Mouse (Mus musculus): ENCODE measurements at regions not wholly inside any gene's neighbourhood (a gene's known extent, or its start where the extent isn't known, plus 50 kb on each side); places are given as distances from the start of the nearest gene placed in this dataset.

DNA sequence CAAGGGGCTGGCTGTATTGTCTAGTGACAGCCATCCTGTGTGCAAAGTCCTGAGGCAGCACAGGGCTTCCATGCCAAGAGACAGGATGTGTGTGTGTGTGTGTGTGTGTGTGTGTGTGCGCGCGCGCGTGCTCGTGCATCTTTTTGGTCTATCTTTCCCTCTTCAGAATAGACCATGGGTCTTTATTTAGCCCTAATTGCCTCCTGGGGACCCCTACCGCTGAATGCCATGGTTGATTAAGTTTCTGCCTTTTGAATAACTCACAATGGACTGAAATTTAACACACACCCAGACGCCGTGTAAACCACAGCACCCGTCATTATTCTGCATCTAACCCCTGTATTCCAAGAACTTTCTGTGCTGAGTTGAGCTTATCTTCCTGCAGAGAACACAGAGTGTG lies 435.2 kb upstream of the Kcnab2 start:
- WGBS = 86% methylated on average over 10 of the region's 10 CpGs
- no peak overlapping the region for H3K4me3 ChIP-seq (ENCODE audit: low read depth, low read length)
- H3K36me3 ChIP-seq (ENCODE audit: insufficient read depth) = no peaks in the 10 kb centered on the region
- TF ChIP-seq CTCF (IDR thresholded peaks at IDR 0.05; ENCODE audit: low read depth) = no peak
- H3K27me3 ChIP-seq (ENCODE audit: insufficient read depth, low read length) = no peaks in the 10 kb centered on the region
- DNase-seq (no peak), ATAC-seq (ENCODE audit: insufficient read depth) (no peak)
- no peak overlapping the region for H3K4me2 ChIP-seq
- H3K27ac ChIP-seq (ENCODE audit: low read depth) = no peak overlapping the region
- no peak overlapping the region for H3K9ac ChIP-seq
- no peaks in the 10 kb centered on the region for H3K9me3 ChIP-seq (ENCODE audit: low read depth, low read length)
- no peaks in the 10 kb centered on the region for H3K4me1 ChIP-seq (ENCODE audit: insufficient read depth)

GRCm38 (mm10) chr4:152908235-152908634 lies 430.6 kb upstream of the Kcnab2 start:
- Histone ChIP-seq H3K27ac (ENCODE audit: low read depth) (no peak overlapping the region), H3K4me2 (no peak overlapping the region), H3K4me1 (ENCODE audit: insufficient read depth) (no peaks in the 10 kb centered on the region), H3K36me3 (ENCODE audit: insufficient read depth) (no peaks in the 10 kb centered on the region), H3K4me3 (ENCODE audit: low read depth, low read length) (no peak overlapping the region), H3K9ac (no peak overlapping the region), H3K9me3 (ENCODE audit: low read depth, low read length) (no peaks in the 10 kb centered on the region), H3K27me3 (ENCODE audit: insufficient read depth, low read length) (no peaks in the 10 kb centered on the region)
- DNase-seq = peak; percentile 35
- ATAC-seq (ENCODE audit: insufficient read depth) = peak; percentile 49; the same call in 1 of the 2 replicates
- WGBS = 55% methylated on average over 5 of the region's 5 CpGs
- no peak for TF ChIP-seq CTCF (IDR thresholded peaks at IDR 0.05; ENCODE audit: low read depth)

DNA sequence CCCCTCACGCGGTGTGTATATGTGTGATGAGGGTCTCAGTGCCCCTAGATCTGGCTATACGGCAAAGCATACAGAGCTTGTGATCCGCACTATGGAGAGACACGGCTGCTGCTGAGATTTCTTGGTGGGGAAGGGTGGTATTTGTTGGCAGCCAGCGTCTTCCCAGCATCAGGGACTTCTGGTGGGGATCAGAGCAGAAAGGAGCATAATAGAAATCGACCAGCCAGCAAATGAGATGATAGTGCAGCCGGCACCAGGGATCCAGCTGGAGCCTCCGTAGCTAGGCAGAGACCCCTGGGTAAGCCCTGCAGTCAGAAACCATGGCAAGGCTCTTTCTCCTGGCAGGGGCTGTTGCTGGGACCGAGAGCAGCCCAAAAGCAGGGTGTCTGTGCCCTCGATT lies 425.2 kb upstream of the Kcnab2 start:
- no peak for TF ChIP-seq CTCF (IDR thresholded peaks at IDR 0.05; ENCODE audit: low read depth)
- no peaks in the 10 kb centered on the region for H3K27me3 ChIP-seq (ENCODE audit: insufficient read depth, low read length)
- no peak overlapping the region for H3K4me3 ChIP-seq (ENCODE audit: low read depth, low read length)
- H3K9ac ChIP-seq = no peak overlapping the region
- WGBS = 78% methylated on average over 11 of the region's 11 CpGs
- no peak for DNase-seq
- H3K9me3 ChIP-seq (ENCODE audit: low read depth, low read length) = no peaks in the 10 kb centered on the region
- H3K4me2 ChIP-seq = no peak overlapping the region
- H3K4me1 ChIP-seq (ENCODE audit: insufficient read depth) = no peaks in the 10 kb centered on the region
- H3K27ac ChIP-seq (ENCODE audit: low read depth) = no peak overlapping the region
- no peak for ATAC-seq (ENCODE audit: insufficient read depth)
- no peaks in the 10 kb centered on the region for H3K36me3 ChIP-seq (ENCODE audit: insufficient read depth)

DNA sequence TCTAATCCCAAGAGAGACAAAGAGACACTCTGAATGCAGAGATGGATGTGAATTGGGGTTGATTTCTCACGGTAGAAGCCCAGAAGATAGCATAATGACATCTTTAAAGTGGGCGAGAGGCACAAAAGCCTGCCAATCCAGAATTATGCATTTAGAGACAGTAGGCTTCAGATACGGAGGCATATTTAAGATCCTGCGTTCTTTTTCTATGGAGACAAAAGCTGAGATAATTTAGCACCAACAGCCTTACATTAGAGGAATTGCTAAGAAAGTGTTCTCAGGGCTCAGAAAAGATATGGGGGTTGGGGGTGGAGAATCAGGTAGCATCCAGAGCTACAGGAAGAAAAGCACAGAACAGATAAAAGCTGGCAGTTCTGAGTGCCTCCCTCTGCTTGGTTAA lies 422.4 kb upstream of the Kcnab2 start:
- no peaks in the 10 kb centered on the region for H3K4me1 ChIP-seq (ENCODE audit: insufficient read depth)
- 81% methylated on average over 4 of the region's 4 CpGs for WGBS
- no peak overlapping the region for H3K27ac ChIP-seq (ENCODE audit: low read depth)
- no peaks in the 10 kb centered on the region for H3K9me3 ChIP-seq (ENCODE audit: low read depth, low read length)
- H3K4me2 ChIP-seq = no peak overlapping the region
- DNase-seq = no peak
- no peak for TF ChIP-seq CTCF (IDR thresholded peaks at IDR 0.05; ENCODE audit: low read depth)
- H3K27me3 ChIP-seq (ENCODE audit: insufficient read depth, low read length) = no peaks in the 10 kb centered on the region
- no peaks in the 10 kb centered on the region for H3K36me3 ChIP-seq (ENCODE audit: insufficient read depth)
- H3K4me3 ChIP-seq (ENCODE audit: low read depth, low read length) = no peak overlapping the region
- H3K9ac ChIP-seq = no peak overlapping the region
- no peak for ATAC-seq (ENCODE audit: insufficient read depth)

DNA sequence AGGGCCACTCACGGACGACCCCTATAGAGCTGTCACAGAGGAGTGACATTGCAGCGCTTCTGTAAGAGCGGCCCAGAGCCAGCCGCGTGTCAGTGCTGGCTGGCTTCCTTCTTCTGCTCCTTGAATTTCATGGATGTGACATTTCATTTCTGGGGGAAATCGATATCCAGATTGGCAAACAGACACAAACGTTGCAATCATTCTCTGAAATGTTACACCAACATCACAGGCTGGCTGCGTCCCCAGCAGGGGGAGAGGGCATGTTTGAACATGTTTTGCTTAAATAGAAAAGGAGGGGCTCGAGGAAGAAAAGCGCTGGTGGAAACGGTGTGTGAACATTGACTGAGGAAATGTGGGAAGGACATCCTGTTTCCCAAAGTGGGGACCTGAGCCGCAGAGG lies 417.4 kb upstream of the Kcnab2 start:
- H3K4me2 ChIP-seq = no peak overlapping the region
- no peak overlapping the region for H3K9ac ChIP-seq
- no peak for DNase-seq
- no peaks in the 10 kb centered on the region for H3K9me3 ChIP-seq (ENCODE audit: low read depth, low read length)
- no peak for TF ChIP-seq CTCF (IDR thresholded peaks at IDR 0.05; ENCODE audit: low read depth)
- H3K4me3 ChIP-seq (ENCODE audit: low read depth, low read length) = no peak overlapping the region
- H3K36me3 ChIP-seq (ENCODE audit: insufficient read depth) = no peaks in the 10 kb centered on the region
- H3K27ac ChIP-seq (ENCODE audit: low read depth) = no peak overlapping the region
- H3K4me1 ChIP-seq (ENCODE audit: insufficient read depth) = no peaks in the 10 kb centered on the region
- WGBS = 59% methylated on average over 13 of the region's 13 CpGs
- H3K27me3 ChIP-seq (ENCODE audit: insufficient read depth, low read length) = no peaks in the 10 kb centered on the region
- ATAC-seq (ENCODE audit: insufficient read depth) = no peak

GRCm38 (mm10) chr4:152892997-152893396 lies 415.3 kb upstream of the Kcnab2 start:
- Histone ChIP-seq H3K9ac (no peak overlapping the region), H3K27me3 (ENCODE audit: insufficient read depth, low read length) (no peaks in the 10 kb centered on the region), H3K4me2 (no peak overlapping the region), H3K27ac (ENCODE audit: low read depth) (no peak overlapping the region), H3K4me1 (ENCODE audit: insufficient read depth) (no peaks in the 10 kb centered on the region), H3K9me3 (ENCODE audit: low read depth, low read length) (0 out of 2 replicates have a peak, but pooled peaks cover 3% of the 10 kb centered on the region), H3K4me3 (ENCODE audit: low read depth, low read length) (no peak overlapping the region), H3K36me3 (ENCODE audit: insufficient read depth) (no peaks in the 10 kb centered on the region)
- WGBS = 75% methylated on average over 3 of the region's 3 CpGs
- ATAC-seq (ENCODE audit: insufficient read depth) (no peak), DNase-seq (no peak)
- TF ChIP-seq CTCF (IDR thresholded peaks at IDR 0.05; ENCODE audit: low read depth) = no peak

- no peak overlapping the region for H3K4me3 ChIP-seq (ENCODE audit: low read depth, low read length)
- 0 out of 2 replicates have a peak, but pooled peaks cover 3% of the 10 kb centered on the region for H3K9me3 ChIP-seq (ENCODE audit: low read depth, low read length)
- 0 out of 2 replicates have a peak, but pooled peaks have one; percentile 22 for TF ChIP-seq CTCF (IDR thresholded peaks at IDR 0.05; ENCODE audit: low read depth)
- H3K9ac ChIP-seq = no peak overlapping the region
- H3K4me1 ChIP-seq (ENCODE audit: insufficient read depth) = no peaks in the 10 kb centered on the region
- H3K36me3 ChIP-seq (ENCODE audit: insufficient read depth) = no peaks in the 10 kb centered on the region
- H3K27ac ChIP-seq (ENCODE audit: low read depth) = no peak overlapping the region
- 73% methylated on average over 5 of the region's 5 CpGs for WGBS
- ATAC-seq (ENCODE audit: insufficient read depth) = no peak
- peak; percentile 38 for DNase-seq
- no peaks in the 10 kb centered on the region for H3K27me3 ChIP-seq (ENCODE audit: insufficient read depth, low read length)
- H3K4me2 ChIP-seq = no peak overlapping the region
Measured at GRCm38 (mm10) chr4:152889211-152889610, 411.5 kb upstream of the Kcnab2 start.

DNA sequence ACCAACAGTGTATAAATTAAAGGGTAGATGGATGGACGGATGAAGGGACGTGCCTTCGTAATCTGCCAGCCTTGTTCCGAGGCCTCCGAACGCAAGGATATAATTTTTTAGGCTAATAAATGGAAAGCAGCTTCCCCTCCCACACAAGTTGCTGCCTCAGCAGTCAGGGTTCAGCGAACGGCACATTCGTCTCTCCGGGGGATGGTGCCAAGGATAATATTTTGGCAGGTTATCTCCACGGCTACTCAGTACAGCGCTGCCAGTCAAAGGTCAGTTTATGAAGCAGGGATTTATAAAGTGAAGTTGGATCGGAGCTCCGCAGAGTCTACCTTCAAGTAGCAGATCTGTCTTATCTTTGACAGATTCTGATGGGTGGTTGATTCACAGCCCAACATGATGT lies 410.6 kb upstream of the Kcnab2 start:
- H3K4me1 ChIP-seq (ENCODE audit: insufficient read depth) = no peaks in the 10 kb centered on the region
- no peak overlapping the region for H3K9ac ChIP-seq
- WGBS = 43% methylated on average over 14 of the region's 14 CpGs
- ATAC-seq (ENCODE audit: insufficient read depth) (no peak; the same call in 1 of the 2 replicates), DNase-seq (peak; percentile 40)
- H3K4me2 ChIP-seq = no peak overlapping the region
- 0 out of 2 replicates have a peak, but pooled peaks cover 3% of the 10 kb centered on the region for H3K9me3 ChIP-seq (ENCODE audit: low read depth, low read length)
- no peak for TF ChIP-seq CTCF (IDR thresholded peaks at IDR 0.05; ENCODE audit: low read depth)
- H3K4me3 ChIP-seq (ENCODE audit: low read depth, low read length) = no peak overlapping the region
- no peak overlapping the region for H3K27ac ChIP-seq (ENCODE audit: low read depth)
- H3K36me3 ChIP-seq (ENCODE audit: insufficient read depth) = no peaks in the 10 kb centered on the region
- H3K27me3 ChIP-seq (ENCODE audit: insufficient read depth, low read length) = no peaks in the 10 kb centered on the region
